Mouse (Mus musculus) erythroblast, embryonic 14.5 days (primary cell): ENCODE results near the gene Snrpc.

Experiments
- GATA1 ChIP-seq: IDR thresholded peaks from 2 replicates; pipeline ENCODE4 v1.6.1; 2012; ENCODE audit warnings: low read length, inconsistent platforms, mixed read lengths
- TAL1 ChIP-seq: IDR thresholded peaks from 3 replicates; pipeline ENCODE4 v1.6.1; 2012; ENCODE audit warnings: low read length, inconsistent platforms, mixed read lengths

DNA sequence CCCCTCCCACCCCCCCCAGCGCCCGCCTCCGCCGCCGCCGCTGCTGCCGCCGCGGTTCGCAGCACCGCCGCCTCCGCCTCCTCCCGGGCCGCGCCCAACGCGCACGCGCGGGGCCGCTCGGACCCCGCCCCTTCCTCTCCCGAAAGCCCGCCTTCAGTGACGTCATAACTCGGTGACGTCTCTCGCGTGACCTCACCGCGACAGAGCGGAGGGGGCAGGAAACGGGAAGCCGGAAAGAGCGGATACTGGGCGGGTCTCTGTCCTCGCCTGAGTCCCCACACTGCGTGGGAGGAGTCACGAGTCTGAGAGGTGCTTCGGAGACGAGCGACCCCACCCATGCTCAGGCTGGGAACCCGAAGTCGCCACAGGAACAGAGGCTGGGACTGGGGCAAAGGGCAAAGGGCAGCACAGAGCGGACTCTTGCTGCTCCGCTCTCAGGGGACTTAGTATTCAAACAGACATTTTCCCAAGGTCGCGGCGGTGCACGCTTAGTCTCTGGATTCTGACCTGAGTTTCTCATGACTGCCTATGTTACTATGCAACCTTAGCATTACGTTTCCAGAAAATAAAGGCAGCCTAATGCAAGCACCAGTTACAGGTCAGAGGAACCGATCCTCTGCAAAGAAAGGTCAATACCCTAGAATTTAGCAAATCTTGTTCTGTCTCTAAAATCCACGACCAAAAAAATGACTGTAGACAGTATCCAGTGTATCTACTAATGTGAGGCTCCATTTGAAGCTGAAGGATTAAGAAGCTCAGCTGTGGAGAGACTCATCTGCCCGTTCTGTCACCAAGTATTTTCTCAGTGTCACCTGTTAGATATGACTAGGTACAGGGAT is 17.2 kb upstream of the Snrpc start, which contains the start of gene D17Wsu92e:
- TF ChIP-seq TAL1, result no peak
- no peak for TF ChIP-seq GATA1
